Mouse (Mus musculus) forebrain, embryonic 10.5 days (tissue): ENCODE data around the gene Vegfa. TPM values are rescaled to one million over a fixed set of nuclear protein-coding genes. Genes with fewer than 3 reads are reported as not detected.

Experiments
- DNase-seq: peaks from one replicate; pipeline ENCODE4 v3.0.0-alpha.2; 2017; ENCODE audit warnings: low spot score; ENCODE audit errors: extremely low spot score
- H3K27ac ChIP-seq: fragments of 300-500 bp; sonication (generic); 2 replicates; pipeline ENCODE4 v1.5.1; 2016; ENCODE audit warnings: mild to moderate bottlenecking
- H3K27me3 ChIP-seq: fragments of 300-500 bp; sonication (generic); 2 replicates; pipeline ENCODE4 v1.6.1; 2016; ENCODE audit warnings: mild to moderate bottlenecking; ENCODE audit not compliant: poor library complexity, severe bottlenecking
- H3K36me3 ChIP-seq: fragments of 300-500 bp; sonication (generic); replicated peaks from 2 replicates; pipeline ENCODE4 v1.6.1; 2016; ENCODE audit warnings: mild to moderate bottlenecking, moderate library complexity
- H3K4me1 ChIP-seq: fragments of 300-500 bp; sonication (generic); 2 replicates; pipeline ENCODE4 v1.6.1; 2016
- H3K4me3 ChIP-seq: fragments of 300-500 bp; sonication (generic); 2 replicates; pipeline ENCODE4 v1.5.1; 2016; ENCODE audit warnings: mild to moderate bottlenecking, moderate library complexity
- H3K9me3 ChIP-seq: fragments of 300-500 bp; sonication (generic); 2 replicates; pipeline ENCODE4 v1.6.1; 2016; ENCODE audit warnings: mild to moderate bottlenecking, moderate library complexity
- WGBS: fragments of 180-500 bp; shearing (Covaris S2); methylation state at CpG from one replicate; pipeline ENCODE4 v1.1.7; 2016; 5-methylcytosine and 5-hydroxymethylcytosine counted together
- polyA plus RNA-seq: library from polyadenylated mRNA; unstranded; fragments of >200 nt; fragmentation: Nextera tagmentation; extraction: Ambion mirVana; gene quantifications from 2 replicates; pipeline ENCODE4 v1.2.1, GENCODE M21; 2016

Vegfa gene
- polyA plus RNA-seq, 1 experiment from 2014 or later = 2.4 TPM

DNA sequence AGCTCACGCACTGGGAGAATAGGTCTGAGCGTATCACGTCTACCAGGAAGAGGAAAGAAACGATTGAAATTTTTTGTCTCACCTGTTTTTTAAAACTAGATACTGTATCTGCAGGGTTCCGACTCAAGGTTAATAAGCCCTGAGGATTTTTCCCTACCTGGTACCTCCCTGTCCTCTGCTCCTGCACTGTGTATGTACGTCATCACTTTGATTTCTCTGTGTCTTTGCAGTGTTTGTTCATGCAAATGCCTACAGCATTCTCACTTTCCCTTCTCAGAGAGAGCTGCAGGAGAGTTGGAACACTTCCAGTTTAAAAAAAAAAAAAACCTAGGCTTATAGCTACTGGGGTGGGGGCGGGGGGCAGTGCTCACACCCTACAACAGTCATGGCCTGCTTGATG, 59.8 kb downstream of the Vegfa start:
- Histone ChIP-seq H3K4me3 (no peak overlapping the region), H3K27ac (no peak overlapping the region), H3K36me3 (no peaks in the 10 kb centered on the region), H3K4me1 (peaks cover 21% of the 10 kb centered on the region), H3K9me3 (no peaks in the 10 kb centered on the region), H3K27me3 (no peaks in the 10 kb centered on the region)
- WGBS = 93% methylated on average over 7 of the region's 7 CpGs
- no peak for DNase-seq

DNA sequence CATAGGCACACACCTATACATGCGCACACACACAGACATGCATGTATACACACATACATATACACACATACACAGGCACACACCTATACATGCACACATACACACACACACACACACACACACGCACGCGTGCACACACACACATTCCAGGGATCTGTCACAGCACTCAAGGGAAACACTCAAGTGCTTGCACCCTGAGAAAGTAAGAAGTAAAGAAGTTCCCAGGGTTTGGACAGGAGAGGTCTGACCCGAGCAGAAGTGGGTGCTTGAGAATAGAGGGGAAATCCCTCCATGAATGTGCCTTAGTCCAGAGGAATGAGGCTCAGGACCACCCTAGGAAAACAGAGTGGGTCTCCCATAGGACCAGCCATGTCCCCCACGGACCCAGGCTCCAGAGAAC, 60.4 kb downstream of the Vegfa start:
- H3K9me3 ChIP-seq = no peaks in the 10 kb centered on the region
- H3K36me3 ChIP-seq = no peaks in the 10 kb centered on the region
- peaks cover 27% of the 10 kb centered on the region for H3K4me1 ChIP-seq
- H3K27ac ChIP-seq = no peak overlapping the region
- no peaks in the 10 kb centered on the region for H3K27me3 ChIP-seq
- no peak overlapping the region for H3K4me3 ChIP-seq
- WGBS = 86% methylated on average over 6 of the region's 6 CpGs
- DNase-seq = no peak

- Histone ChIP-seq H3K27me3 (no peaks in the 10 kb centered on the region), H3K27ac (peak overlapping the region; percentile 0; the same call in 1 of the 2 replicates), H3K4me1 (peaks cover 33% of the 10 kb centered on the region), H3K9me3 (no peaks in the 10 kb centered on the region), H3K4me3 (no peak overlapping the region), H3K36me3 (no peaks in the 10 kb centered on the region)
- DNase-seq = no peak
- WGBS = 90% methylated on average over 17 of the region's 17 CpGs
Observed at GRCm38 (mm10) chr17:45970741-45971550, 61.2 kb downstream of the Vegfa start.

GRCm38 (mm10) chr17:45969596-45969995, 62.6 kb downstream of the Vegfa start:
- WGBS = 59% methylated on average over 8 of the region's 8 CpGs
- no peaks in the 10 kb centered on the region for H3K27me3 ChIP-seq
- no peak overlapping the region for H3K27ac ChIP-seq
- H3K9me3 ChIP-seq = no peaks in the 10 kb centered on the region
- no peaks in the 10 kb centered on the region for H3K36me3 ChIP-seq
- DNase-seq = no peak
- H3K4me1 ChIP-seq = peaks cover 38% of the 10 kb centered on the region
- no peak overlapping the region for H3K4me3 ChIP-seq

GRCm38 (mm10) chr17:45968341-45968740, 63.8 kb downstream of the Vegfa start:
- WGBS = 83% methylated on average over 11 of the region's 11 CpGs
- H3K4me1 ChIP-seq = peaks cover 43% of the 10 kb centered on the region
- H3K27ac ChIP-seq = peak overlapping the region; percentile 22; the same call in 1 of the 2 replicates
- H3K4me3 ChIP-seq = no peak overlapping the region
- H3K9me3 ChIP-seq = no peaks in the 10 kb centered on the region
- no peaks in the 10 kb centered on the region for H3K27me3 ChIP-seq
- DNase-seq = no peak
- no peaks in the 10 kb centered on the region for H3K36me3 ChIP-seq

Other genes starting within 250 kb of the Vegfa start
- 152 and 154 TPM in 2 replicates for gene Mrps18a, start 78.6 kb upstream of the Vegfa start, polyA plus RNA-seq
- gene Rsph9, start 111.8 kb upstream of the Vegfa start, polyA plus RNA-seq = 8.9 and 11.3 TPM in 2 replicates
- 36.3 and 36.8 TPM in 2 replicates for gene Mad2l1bp, start 121.2 kb upstream of the Vegfa start, polyA plus RNA-seq
- gene Gtpbp2, start 128.7 kb upstream of the Vegfa start, polyA plus RNA-seq = 29.8 and 30.0 TPM in 2 replicates
- gene Polh, start 170.3 kb upstream of the Vegfa start, polyA plus RNA-seq = 14.5 and 14.6 TPM in 2 replicates
- gene Xpo5, start 170.4 kb upstream of the Vegfa start, polyA plus RNA-seq = 79.7 and 80.4 TPM in 2 replicates
- 140 and 143 TPM in 2 replicates for gene Polr1c, start 215.7 kb upstream of the Vegfa start, polyA plus RNA-seq
- gene Yipf3, start 215.7 kb upstream of the Vegfa start, polyA plus RNA-seq = 68.3 and 72.5 TPM in 2 replicates
- gene Lrrc73, start 221.2 kb upstream of the Vegfa start, polyA plus RNA-seq = 0.81 and 1.0 TPM in 2 replicates